Mouse (Mus musculus): ENCODE data around the gene Zfp341.
A peak's percentile ranks its signal among the peaks of the same experiment; 100 is the strongest.

Gene Zfp341

DNA sequence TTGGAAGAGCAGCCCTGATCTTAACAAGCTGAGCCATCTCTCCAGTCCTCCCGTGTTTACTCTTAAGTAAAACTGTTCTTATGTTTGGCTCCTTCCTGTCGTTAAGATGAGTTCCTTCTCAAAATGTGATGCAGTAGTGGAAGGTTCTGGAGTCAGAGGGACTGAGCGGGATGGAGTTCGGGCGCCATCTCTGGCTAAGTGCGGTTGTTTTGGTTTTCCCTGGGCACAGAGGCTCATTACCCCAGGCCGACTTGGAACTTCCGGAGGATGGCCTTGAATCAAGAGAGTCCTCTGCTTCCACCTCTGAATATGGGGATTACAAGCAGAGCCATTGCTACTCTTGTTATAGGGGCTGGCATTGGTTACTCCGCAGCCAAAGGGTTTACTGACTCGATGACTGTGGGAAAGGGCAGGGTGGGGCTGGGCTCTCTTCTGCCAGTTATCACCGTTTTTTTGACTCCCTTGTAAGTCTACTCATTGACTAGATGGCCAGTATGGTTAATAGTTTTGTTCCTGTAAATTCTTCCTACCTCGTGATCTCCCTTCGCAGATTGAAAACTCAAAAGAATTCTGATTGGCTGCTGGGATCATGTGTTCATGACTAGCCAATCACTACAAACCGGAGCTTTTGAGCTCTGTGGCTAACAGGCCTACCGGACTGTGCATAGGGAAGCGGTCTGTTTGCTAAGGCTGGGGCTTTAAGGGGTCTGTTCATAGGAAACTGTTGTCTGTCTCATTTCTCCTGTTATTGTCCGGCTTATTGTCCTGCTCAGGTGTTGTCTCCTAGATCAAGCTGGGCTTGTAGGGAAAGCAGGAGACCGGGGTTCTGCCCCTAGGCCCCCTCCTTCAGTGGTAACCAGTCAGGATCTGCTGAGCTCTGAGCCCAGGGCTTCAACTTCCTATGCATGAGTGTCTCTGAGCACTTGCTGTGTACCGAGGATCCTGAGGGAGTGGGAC lies 63.8 kb downstream of the Zfp341 start:
- DNase-seq (ENCODE audit: low spot score): no peak

DNA sequence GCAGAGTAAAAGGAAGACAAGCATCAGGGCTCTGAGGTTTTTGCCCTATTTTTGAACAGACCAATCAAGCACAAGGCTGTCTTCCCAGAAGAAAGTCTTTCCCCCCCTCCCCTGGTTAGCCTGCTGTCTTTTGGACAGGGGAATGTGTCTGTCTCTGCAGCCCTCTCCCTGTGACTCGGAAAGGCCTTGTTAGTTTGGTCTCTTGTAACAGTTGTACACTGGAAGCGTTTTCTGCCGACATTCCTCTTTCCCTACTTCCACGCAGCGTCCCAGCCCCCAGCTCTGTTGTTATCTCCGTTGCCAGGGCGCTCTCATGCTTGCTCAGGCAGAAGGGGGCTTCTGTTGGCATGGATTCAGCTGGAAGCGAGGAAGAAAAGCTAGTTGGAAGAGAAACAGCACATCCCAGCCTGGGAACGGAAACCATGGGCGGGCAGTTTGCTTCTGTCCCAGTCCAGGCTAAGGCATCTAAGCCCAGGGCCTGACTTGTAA lies 64.6 kb downstream of the Zfp341 start:
- DNase-seq (ENCODE audit: low spot score): peak; percentile 68

DNA sequence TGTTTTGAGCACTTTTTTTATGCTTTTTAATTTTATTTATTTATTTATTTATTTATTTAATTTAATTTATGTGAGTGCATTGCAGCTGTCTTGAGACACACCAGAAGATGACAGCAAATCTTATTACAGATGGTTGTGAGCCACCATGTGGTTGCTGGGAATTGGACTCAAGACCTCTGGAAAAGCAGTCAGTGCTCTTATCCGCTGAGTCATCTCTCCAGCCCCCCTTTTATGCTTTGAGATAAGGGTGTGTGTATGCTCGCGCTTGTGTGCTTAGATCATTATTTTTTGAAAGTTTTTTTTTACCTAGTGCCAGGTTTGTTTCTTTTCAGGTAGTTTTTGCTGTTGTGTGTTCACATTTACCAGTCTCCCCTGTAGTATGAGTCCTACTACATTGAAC lies 65.9 kb downstream of the Zfp341 start:
- DNase-seq (ENCODE audit: low spot score): no peak

DNA sequence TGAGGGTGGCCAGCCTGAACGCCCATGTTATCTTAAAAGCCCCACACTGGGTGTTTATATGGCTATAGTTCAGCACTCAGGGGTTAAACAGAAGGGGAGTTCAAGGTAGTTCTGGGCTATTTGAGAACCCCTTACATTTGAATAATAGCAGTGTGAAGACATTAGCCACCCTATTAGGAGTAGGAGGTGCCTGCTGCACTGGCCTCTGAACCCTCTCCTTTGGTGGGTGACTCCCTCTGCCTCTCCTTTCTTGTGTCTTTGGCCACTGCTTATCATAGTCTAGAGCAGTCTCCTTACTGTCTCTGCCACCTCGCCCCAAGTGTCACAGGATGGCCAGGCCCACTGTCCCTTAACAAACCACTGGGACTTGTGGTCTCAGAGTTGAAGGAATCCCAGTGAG lies 67.2 kb downstream of the Zfp341 start:
- no peak for DNase-seq (ENCODE audit: low spot score)

DNA sequence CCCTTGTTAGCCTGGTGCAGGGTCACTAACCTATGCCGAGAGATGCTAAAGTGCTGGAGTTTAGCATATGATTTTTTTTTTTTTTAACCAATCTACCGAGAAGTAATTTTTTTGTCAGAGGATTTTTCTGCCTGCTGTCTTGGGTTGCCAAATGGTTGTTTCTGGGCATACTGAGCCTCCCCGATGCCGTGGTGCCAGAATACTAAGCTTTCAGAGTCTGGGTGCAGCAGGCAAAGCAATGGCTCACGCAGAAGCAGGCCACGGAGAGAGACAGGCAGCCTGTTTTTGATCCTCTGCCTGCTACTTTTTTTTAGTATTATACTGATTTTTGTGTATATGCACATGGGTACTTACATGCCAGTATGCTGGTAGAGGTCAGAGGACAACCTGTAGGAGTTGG lies 67.8 kb downstream of the Zfp341 start:
- no peak for DNase-seq (ENCODE audit: low spot score)

DNA sequence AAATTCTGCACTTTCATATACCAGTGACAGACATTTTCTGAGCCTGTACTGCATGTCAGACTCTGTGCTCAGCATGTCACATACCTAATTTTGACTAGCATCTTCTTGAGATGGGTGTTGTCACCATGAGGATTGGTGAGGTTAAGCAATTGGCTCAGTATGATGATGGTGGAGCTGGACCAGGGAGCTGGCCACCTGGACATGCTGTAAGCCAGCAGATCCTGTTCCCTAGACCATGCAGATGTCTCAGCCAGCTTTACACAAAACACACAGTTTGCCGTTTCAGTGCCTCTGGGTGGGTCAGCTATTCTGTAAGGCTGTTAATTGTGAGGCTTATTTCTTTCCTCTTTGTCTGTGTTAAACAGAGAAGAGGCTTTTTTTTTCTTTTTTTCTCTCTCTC lies 69.6 kb downstream of the Zfp341 start:
- DNase-seq (ENCODE audit: low spot score): no peak

DNA sequence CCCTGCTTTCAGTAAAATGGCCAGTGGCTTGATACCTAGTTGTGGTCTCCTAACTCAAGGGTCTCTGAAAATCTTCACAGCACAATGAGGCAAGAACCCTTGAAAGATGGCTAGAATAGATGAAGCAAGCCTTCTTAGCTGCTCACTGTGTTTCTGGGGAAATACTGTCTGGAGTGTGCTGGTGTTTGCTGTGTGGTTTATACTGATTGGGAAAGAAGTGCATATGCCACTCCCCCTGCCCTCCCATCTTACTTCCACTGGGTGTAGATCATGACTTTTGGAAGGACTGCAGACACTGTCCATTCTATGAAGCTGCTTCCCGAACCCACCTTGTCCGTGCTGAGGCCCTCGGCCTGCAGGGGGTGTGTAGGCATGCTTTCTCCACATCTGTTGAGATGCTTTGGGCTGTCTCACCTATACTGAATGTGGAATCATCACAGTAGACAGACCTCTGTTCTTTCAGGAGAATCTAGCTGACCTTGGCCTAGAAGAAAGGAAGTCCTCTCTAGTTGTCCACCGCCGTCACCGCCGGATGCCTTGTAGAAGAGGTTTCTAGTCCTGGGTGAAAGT lies 71.9 kb downstream of the Zfp341 start:
- DNase-seq (ENCODE audit: low spot score): no peak

DNA sequence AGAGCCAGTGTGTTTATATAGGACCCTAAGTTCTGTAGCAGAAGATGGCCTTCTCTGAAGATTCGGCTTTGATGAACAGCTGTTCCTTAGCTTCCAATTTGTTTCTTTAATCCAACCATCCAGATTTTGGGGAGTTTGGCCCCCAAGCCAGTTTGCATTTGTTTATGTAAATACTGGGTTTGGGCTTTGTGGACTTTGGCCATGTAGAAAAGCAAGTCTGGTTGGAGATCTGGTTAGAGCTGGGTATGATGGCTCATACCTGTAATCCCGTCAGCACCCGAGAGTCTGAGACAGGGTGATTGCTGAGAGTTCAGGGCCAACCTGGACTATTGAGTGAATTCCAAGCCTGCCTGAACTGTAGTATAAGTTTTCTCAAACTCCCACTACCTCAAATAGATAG lies 72.7 kb downstream of the Zfp341 start:
- no peak for DNase-seq (ENCODE audit: low spot score)

DNA sequence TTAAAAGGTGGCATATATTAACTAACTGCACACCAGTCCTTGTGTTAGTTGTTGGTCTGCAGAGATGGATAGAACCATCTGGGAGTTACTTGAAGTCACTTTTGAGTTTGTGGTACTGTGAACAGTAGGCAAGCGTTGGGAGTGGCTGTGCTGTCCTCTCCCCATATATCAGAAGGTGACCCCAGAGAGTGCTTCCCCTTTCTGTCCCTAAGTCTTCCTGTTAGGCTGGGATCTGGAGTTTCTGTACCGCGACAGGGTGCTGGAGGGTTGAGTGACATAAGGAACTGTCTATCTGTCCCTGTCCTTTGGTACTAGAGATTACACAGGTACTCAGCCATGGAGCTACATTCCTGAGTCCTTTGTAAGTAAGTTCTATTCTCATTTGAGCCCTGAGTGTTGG lies 73.7 kb downstream of the Zfp341 start:
- DNase-seq (ENCODE audit: low spot score): no peak

DNA sequence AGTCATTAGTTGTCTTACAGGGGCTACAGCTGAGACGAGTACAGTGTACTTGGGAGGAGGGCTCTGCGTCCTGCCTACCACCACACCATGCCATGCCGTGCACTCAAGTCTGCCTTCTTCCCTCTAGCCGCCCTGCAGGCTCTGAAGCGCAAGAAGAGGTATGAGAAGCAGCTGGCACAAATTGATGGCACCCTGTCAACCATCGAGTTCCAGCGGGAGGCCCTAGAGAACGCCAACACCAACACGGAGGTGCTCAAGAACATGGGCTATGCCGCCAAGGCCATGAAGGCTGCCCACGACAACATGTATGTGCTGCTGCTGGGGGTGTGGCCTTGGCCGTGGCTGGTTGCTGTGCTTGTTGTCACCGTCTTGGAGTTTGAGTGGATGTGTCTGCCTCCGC lies 76.3 kb downstream of the Zfp341 start:
- DNase-seq (ENCODE audit: low spot score): no peak

DNA sequence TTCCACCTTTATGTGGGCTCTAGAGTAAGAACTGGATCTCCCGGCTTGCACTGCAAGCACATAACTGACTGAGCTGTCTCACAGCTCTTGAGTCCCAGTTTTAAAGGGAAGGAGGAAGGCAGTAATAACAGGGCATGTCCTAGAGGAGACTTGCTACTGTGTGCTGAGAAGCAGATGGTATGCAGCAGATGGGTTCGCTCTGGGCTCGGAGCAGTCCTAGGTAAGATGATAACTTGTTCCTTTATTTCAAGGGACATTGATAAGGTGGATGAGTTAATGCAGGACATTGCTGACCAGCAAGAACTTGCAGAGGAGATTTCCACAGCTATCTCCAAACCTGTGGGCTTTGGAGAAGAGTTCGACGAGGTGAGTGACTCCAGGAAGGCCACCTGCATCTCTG lies 77.9 kb downstream of the Zfp341 start:
- no peak for DNase-seq (ENCODE audit: low spot score)

DNA sequence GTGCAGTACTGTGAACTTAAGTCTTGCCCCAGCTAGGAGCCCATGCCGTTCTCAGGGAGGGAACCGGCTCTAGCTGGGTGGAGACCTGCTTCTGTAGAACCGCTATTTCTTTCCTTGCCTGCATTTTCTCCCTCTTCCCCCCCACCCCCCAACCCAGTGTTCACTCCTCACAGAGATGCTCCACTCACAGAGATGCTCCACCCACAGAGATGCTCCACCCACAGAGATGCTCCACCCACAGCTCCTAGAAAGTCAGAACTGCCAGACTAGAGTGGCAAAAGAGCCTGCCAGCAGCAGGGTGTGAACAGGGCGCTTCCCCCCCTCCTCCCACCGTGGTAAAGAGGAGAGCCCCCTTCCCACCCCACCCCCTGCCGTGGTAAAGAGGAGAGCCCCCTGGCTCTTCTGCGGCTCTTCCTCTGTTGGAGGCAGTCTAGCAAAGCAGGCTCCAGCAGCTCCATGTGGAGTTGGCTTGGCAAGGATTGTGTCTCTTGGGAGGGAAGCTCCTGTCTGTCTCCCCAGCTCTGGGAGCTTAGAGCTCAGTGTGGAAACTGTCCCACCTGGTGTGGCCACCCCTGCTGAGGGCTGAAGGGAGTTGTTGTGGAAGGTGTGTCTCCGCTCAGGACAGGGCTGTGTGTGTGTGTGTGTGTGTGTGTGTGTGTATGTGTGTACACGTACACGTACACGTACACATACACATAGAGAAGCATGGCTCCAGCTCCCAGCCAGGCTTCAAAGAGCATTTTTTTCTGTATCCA lies 80.3 kb downstream of the Zfp341 start:
- no peak for DNase-seq (ENCODE audit: low spot score)

DNA sequence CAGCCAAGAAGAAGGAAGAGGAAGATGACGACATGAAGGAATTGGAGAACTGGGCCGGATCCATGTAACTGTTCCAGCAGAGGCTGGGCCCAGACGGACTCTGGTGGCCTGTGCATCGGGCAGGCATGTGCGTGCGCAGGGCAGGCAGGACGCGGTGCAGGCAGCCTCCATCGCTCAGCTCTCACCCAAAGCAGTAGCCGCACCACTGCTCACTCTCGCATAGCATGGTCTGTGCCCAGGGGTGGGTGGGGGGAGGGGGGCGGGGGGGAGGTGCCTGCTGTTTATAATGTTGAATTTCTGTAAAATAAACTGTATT lies 80.8 kb downstream of the Zfp341 start:
- no peak for DNase-seq (ENCODE audit: low spot score)

DNA sequence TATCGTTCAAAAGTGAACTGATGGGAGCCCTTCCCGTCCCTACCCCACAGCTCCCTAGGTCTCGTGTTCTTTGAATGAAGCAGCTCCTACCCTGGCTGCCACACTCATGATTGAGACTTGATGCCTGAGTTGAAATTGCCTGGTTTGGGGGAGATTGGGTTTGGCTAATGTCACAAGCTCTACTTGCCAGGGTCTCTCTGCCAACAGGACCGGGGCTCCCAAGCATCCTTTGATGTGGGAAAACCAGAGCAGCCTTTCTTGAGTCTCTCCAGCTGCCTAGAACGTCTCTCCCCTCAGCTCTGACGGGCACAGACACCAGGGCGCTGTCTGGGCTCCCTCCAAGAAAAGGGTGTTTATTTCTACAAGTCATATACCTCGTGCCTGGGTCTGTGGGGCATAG lies 82.6 kb downstream of the Zfp341 start:
- no peak for DNase-seq (ENCODE audit: low spot score)

Measured in testis, postnatal 10 days (tissue).